Mouse (Mus musculus) activated CD4-positive, CD25-positive, alpha-beta regulatory T cell, adult 4 months (primary cell): ENCODE measurements around the gene S100a5. TPM values are rescaled to one million over a fixed set of nuclear protein-coding genes. Genes with fewer than 3 reads are reported as not detected.

ENCODE experiments used
- ATAC-seq: one replicate; pipeline ENCODE4 v1.8.0; 2017
- polyA plus RNA-seq, 2 experiments: library from polyadenylated mRNA; unstranded; fragments of 100-300 nt; shearing (Covaris generic); gene quantifications; one replicate each; pipeline ENCODE4 v1.2.1; 2017

Gene S100a5
- polyA plus RNA-seq, 2 experiments from 2014 or later: not detected

DNA sequence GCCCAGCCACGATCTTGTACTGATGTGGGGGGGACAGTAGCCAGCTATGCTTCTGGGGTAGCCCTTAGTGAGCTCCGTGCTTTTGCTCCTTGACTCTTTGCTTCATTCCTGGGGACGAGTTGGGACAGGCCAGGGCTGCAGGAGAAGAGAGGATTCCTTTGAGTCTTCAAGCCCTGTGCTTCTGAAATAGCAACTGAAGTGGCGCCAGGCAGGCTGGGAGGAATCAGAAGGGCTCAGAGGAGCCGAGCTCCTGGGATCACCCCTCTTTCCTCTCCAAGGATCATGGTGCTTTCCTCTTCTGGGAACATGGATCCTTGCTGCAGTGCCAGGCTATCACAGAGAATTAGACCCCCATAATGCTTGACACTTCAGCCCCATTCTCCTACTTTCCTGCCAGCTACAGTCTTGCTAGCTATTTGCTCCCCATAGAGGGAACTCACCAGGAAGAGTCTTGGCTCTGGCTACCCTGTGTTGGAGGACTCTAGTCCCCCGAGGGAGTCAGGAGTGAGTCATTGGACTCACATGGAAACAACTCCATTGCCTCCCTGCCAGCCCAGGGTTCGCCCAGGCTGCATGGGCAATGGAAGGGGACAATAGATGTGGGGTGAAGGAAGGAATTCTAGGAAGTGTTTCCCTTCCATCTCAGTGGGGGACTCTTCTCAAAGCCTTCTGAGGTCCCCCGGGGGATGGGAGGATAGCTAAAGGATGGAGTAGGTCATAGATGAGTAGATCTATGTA is 7.7 kb upstream of the S100a5 start:
- no peak for ATAC-seq

DNA sequence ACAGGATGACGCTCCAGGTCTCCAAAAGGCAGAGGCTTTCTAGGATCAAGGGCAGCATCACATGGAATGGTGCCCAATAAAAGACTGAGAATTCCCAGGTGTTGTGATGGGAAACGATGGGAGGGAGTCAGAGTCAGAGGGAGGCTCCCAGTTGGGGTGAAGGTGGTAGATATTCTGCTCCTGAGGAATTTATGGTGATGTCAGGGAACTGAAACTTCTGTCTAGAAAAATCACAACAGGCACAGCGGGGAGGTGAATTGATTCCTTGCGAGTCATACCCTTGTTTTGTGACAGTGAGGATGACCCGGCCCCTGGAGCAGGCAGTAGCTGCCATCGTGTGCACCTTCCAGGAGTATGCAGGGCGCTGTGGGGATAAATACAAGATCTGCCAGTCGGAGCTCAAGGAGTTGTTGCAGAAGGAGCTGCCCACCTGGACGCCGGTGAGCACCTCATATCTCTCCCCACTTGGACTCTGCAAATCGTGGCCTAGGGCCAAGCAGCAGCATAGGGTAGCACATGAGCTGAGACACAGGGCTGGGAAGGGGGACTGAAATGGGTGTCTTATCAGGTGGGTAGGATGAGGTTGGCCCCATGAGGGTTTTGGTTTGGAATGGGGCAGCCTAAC is 6.7 kb upstream of the S100a5 start, which contains the start of gene Gm42674:
Gene Gm42674, plus strand, starts transcription at position 419 of the 625 bp plus-strand sequence.
- ATAC-seq: no peak

DNA sequence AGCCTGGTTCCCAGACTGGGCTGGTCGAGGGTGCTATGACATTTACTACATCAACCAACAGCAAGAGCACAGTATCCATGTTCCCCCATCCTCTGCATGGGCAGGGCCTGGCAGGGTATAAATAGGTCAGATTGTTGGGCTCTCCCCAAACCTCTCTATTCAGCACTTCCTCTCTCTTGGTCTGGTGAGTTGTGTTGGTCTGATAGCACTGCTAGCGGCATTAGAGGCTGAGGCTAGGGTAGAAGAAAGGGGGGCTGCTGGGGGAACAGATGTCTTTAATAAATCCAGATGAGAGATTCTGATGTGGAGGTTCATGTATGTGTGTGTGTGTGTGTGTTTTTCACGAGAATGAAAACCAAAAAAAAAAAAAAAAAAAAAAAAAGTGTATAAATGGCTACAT is 4.7 kb upstream of the S100a5 start, which contains the start of gene S100a4:
Gene S100a4, plus strand, starts transcription at position 149 of the 400 bp plus-strand sequence.
- peak; percentile 59 for ATAC-seq

DNA sequence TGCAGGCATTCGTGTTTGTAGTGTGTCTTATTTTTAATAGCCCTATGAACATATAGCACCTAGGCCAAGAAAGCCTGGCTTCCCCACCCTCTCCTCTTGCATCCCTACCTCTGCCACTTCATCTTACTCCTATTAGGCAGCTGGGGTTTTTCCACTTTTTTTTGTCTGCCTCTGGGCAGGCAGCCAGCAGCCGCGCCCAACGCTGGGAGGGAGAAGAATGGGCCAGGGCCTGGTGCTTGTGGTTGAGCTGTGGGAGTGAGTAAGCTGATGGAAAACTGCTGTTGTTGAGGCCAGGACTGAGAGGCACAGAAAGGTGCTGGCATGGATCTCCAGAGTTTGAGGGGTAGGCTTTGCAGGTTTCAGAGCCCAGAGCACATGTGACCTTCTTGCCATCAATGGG is 3.9 kb upstream of the S100a5 start:
- ATAC-seq: no peak

DNA sequence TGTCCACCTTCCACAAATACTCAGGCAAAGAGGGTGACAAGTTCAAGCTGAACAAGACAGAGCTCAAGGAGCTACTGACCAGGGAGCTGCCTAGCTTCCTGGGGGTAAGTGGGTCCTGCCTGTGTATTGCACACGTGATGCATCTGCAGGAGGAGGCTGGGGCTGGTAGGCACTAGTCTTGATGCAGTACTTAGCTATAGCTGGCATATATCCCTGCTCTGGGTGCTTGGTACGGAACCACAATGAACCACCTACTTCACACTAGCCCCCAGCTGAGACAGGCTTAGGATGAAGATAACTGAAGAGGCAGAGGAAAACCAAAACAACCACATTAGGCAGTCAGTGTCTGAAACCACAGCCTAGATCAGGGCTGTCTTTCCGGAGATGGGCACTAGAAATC is 3.3 kb upstream of the S100a5 start:
- ATAC-seq: peak; percentile 50

DNA sequence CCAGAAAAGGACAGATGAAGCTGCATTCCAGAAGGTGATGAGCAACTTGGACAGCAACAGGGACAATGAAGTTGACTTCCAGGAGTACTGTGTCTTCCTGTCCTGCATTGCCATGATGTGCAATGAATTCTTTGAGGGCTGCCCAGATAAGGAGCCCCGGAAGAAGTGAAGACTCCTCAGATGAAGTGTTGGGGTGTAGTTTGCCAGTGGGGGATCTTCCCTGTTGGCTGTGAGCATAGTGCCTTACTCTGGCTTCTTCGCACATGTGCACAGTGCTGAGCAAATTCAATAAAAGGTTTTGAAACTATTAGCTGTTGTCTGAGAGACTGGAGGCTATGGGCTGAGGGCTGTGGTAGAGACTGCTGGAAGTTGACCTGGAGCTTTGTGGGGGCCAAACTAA is 2.6 kb upstream of the S100a5 start:
- no peak for ATAC-seq

DNA sequence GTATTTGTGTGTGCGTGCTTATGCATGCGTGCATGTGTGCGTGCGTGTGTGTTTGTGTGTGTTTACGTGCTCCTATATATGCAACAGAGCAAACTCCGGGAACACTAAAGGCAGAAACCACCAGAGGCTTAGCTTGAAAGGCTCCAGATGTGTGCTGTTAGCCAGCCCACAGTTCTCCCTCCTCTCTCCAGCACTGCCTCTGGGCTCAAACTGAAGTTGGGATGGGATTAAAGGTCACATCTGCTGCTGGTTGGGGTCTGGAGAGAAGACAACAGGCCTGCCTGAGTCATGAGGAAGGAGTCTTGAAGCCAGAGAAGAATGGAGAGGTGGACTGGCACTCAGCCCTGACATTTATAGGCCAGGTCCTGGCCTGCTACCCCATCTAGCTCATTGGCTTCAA is 2.1 kb upstream of the S100a5 start:
- no peak for ATAC-seq

DNA sequence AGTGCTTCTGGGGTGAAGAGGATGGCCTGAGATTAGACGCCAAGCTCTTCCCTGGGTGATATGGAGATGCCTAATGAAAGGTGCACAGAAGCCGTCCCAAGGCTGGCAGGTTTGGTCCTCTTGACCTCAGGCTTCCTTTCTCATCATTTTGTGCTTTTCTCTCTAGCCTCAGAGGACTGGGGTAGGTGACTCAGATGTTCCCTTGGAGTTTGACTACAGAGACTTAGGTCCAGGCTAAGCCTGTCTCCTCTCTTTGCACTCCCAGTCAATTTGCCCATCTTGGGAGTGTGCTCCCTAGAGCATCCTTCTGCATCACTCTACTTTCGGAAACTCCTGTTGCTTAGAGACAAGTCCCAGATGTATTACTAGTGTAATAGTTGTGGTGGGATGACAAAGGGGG is 962 bp upstream of the S100a5 start:
- ATAC-seq: no peak

DNA sequence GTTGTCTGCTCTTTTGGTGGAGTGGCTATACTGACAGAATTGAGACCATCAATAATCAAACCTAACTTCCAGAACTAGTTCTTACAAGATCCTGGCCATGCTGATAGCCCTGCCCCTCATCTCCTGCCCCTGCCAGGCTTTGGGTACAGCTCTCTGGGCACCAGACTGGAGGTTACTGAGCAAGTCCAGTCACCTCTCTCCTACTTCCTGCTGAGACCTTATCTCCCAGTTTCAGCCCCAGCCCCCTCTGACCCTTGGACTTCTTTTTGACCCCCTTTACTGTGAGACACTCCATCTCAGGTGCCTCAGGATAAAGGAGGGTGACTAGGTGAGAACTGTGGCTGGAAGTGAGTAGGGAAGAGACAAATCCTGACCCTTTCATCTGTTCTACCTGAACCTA is 779 bp downstream of the S100a5 start:
- ATAC-seq: no peak

DNA sequence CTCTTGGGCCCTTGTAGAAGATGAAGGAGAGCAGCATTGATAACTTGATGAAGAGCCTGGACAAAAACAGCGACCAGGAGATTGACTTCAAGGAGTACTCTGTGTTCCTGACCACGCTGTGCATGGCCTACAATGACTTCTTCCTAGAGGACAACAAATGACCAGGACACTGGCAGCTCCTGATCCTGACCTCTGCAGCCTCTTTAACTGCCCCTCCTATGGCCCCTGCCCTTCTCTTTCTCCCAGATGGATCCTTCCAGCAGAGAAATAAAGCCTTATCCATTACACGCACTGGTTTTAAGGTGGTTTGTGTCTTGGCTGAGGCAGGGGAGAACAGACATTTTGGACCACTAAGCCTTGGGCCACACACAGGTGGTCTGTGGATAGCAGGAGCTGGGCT is 3.2 kb downstream of the S100a5 start:
- no peak for ATAC-seq

DNA sequence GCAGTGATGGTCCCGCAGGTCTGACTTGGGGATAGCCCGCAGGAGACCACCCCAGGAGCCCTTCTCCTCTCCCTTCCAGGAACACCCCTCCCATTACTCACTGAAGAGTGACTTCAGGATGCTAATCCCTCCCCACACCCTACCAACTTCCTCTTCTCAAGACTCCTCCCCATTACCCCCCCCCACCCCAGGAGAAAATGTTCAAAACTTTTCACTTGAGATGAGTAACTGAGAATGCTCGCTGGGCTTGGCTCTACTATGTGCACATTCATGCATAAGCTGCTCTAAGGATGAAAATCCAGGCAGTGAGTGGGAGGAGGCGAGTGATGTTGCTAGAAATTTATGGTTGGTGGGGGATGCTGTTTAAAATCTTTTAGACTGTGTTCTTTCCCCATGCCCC is 3.7 kb downstream of the S100a5 start:
- peak; percentile 21 for ATAC-seq

DNA sequence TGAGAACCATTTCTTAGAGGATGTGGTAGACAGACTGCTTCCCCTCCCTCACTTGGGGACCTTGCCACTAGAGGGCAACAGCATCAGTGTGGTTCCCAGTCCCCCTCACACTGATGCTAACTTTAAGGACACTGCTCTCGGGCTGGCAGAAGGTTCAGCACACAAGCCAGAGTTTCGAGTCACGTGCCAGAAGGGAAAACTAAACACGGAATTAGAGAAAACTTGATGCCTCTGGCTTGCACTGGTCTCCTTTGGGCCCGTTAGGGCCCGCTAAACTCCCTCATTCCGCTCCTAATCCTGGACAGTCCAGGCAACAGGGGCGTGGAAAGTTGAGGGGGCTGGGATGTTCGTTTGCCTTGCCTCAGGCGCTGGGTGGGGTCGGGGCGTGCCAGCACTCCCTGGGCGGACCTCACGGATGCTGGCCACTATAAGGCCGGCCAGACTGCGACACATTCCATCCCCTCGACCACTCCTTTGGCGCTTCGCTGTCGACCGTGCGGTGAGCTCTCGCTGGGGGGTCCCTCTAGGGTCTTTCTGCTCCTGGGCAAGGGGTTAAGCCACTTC is 4.5 kb downstream of the S100a5 start, which contains the start of gene S100a6:
Gene S100a6, plus strand, starts transcription at position 155 of the 564 bp plus-strand sequence.
- peak; percentile 90 for ATAC-seq

DNA sequence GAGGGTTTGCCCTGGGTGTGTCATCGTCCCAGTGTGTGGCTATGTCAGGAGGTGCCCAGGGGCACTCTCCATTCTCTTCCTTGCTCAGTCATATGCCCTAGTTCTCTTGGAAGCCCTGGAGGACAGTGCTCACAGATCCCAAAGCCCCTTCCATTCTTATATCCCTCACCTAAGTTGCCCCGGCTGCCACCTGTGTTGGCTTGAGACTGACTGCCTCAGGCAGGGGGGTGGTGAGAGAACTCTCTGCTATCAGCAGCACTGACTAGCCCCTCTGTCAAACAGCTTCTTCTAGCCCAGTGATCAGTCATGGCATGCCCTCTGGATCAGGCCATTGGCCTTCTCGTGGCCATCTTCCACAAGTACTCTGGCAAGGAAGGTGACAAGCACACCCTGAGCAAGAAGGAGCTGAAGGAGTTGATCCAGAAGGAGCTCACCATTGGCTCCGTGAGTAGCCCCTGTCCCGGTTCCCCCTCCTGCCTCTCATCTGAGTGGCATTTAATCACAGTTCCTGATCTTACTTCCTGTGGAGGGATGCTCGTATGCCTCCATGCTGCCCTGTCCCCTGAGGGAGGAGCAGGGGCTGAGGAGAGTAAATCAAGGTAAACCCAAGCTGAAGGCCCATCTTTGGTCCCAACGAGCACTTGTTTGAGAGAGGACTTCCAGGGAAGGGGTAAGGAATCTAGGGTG is 5.3 kb downstream of the S100a5 start:
- ATAC-seq: no peak

DNA sequence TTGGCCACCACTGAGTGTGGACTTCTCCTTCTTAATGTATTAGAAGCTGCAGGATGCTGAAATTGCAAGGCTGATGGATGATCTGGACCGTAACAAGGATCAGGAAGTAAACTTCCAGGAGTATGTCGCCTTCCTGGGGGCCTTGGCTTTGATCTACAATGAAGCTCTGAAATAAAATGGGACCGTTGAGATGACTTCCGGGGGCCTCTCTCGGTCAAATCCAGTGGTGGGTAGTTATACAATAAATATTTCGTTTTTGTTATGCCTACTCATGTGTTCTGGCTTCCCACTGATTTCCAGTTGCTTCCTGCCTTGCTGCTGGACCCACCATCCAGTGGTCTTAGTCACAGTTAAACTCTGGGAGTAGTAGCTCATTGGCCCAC is 5.8 kb downstream of the S100a5 start:
- no peak for ATAC-seq

DNA sequence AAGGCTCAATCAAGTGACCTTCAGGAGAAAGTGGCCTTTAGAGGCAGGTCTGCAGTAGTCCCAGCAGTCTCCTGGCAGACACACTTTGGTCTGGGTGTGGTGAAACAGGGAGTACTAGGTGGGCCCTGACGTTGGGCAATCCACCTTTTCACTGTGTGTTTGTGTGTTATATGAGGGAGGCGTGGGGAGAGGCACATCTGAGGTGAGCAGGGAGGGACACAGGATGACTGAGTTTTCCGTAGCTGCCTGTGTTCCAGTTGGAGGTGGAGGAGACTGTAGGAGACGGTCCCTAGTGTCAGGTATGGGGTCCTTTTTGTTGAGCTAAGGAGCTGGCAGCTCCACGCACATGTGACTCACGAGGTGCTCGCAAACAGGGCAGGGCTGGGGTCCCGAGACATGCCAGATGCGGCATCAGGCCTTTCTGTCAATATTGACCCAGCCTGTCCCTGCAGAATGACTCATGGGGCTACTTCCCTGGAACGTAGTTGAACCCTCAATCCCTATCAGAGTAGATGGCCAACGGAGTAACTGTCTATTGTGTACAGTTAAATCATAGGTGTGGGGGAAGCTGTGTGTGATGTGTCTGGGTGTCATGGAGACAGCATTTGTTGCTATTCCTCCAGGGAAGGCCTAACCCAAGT is 6.4 kb downstream of the S100a5 start:
- ATAC-seq: no peak

DNA sequence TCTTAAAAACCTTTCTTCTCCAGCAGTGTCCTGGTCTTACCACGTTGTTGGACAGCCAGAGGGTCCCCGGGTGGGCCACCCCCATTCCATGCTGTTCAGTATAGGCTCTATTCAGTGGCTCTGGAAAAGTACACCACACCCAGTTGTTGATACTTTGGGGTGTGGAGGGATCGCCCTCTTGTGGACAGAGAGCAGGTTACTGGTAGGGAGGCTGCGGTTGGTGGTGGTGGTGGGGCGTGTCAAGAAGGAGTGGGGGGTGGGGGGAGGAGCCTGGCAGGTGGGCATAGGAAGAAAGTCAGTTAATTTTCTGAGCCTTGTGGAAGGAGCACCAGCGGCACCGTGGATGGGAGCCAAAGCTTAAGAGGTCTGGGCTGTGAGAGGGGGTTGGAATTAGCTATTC is 7.1 kb downstream of the S100a5 start:
- ATAC-seq: peak; percentile 72

DNA sequence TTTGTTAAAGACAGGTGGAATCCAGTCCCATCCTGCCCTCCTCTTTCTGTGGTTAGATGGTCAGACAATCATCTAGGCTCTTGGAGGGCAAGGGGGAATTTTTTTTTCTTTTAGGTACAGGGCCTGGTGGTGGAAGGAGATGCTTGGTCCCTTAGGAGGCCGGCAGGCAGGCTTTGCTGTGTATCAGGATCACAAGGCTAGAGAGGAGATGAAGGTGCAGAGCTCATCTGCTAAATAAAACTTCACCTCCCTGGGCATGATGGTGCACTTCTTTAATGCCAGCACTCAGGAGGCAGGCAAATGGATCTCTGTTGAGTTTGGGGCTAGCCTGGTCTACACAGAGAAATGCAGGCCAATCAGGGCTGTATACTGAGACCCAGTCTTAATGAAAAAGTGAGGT is 7.6 kb downstream of the S100a5 start:
- ATAC-seq: no peak

DNA sequence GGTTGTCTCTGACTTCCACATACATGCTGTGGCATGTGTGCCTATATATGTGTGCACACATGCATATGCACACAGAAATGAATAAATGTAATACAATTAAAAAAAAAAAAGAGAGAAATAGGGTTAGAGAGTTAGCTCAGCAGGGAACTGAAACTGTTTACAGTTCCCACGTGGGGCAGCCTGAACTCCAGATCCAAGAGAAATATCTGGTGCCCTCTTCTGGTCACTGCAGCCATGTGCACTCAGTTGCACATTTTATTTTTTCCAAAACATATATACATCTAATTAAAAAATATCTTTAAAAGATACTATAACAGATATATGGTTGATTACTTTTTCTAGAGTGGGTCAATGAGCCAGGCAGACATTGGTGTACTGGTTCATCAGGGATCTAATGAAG is 9.3 kb downstream of the S100a5 start:
- no peak for ATAC-seq

DNA sequence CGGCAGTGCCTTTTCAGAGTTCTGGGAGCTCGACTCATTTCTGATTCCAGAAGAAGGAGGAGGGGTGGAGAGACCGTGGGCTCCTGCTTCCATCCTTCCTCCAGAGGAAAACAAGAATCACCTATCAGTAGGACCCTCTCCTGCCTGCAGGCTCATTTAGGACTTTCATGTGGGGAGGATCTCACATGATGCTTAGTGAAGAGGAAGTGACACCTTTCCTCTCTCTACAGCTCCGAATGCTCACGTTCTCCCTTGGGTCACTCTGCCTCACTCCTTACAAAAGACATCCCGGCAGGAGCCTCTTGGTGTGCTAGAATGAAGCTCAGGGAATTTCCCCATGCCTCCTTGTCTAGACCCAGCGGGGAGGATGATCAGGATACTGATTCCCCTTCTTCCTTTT is 13.2 kb downstream of the S100a5 start:
- ATAC-seq: no peak

DNA sequence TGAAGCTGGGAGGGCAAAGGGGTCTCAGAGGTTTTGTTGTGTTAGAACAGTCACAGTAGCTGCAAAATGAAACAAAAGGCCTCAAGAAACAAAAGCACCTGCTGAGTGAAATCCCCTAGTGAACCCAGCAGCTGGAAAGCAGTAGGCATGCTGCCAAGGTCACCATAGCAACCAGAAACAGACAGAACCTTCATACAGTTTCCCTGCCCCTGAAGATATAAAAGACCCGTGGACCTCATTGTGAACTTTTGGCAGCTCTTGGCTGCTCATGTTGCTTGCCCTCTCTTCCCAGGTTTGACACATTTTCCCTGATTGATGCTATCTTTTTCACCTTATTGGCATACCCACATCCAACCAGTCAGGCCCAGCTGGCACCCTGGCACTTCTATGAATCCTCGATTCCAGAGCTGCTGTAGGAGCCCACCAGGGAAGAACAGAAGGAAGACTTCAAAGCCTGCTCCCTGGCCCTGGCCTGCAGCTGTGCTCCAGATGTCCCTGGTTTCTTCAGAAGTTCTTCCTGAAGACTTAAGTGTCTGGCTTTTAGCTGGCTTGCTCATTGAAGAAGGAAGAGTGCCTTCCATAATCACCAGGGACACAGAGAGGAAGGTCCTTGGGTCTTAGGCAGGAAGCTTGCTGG is 15.2 kb downstream of the S100a5 start:
- peak; percentile 72 for ATAC-seq

DNA sequence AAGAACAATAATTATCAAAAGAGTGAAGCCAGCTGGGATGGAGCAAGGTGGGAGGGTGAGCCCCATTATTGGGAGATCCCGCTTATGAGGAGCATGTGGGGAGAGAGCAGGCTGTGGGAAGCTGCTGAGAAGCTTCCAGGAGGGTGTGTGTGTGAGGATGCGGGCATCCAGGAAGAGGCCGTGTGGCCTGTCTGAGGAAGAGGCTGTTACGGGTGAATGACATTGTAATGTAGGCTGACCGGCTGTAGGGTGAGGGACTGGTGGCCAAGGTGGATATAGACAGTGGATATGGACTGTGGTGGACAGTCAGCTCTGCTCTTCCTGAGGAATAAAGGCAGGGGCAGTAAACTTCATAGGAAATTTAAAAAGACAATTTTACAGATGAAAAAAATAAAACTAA is 17.2 kb downstream of the S100a5 start:
- ATAC-seq: no peak

DNA sequence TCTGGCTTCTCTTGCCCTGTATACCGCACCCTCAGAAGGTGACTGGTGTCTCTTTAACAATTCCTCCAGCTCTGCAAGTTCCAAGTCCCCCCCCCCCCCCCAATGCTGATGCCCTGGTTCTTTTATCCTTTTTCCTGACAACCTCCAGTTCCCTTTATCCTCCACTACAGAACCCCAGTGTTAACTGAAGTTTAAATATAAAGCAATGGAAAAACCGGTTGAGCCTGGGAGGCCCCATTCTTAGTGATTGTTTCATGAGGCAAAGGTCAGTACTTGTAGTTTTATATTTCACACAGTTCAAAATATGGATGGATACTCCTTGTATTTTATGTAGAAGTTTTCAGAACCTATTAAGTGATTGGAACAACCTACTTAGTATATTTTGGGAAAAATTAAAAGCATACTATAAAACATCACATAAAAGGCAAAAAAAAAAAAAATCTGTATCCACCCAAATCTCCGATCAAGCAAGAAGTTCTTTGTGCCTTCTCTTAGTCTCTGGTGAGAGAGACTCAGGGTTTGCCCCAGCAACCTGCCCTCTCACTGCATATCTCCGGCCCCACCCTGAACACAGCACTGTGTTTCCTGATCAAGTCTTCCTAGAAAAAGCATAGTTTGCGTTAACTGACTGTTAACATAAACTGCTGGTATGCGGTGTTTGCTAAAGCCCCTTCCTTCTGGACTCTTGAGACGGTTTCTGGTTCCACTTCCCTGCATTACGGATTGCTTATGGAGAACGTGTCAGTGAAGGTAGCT is 18.1 kb downstream of the S100a5 start:
- ATAC-seq: no peak
